Mouse (Mus musculus) E14TG2a.4 (cell line): ENCODE measurements around the gene Stx18.

Experiments used
- CTCF ChIP-seq: conservative IDR thresholded peaks from 2 replicates; pipeline ENCODE4 v1.5.1; 2014; ENCODE audit warnings: low read length
- POU5F1 ChIP-seq: IDR thresholded peaks from 2 replicates; pipeline ENCODE4 v1.6.1; 2014; ENCODE audit warnings: low read length, borderline replicate concordance

- TF ChIP-seq CTCF (no peak), POU5F1 (no peak)
Measured at GRCm38 (mm10) chr5:38137163-38137562, 98.6 kb downstream of the Stx18 start.
